Mouse (Mus musculus) E14TG2a.4 (cell line): Measurements from ENCODE around the gene Nhlh2.

Source experiments
- H3K27me3 ChIP-seq: 2 replicates; pipeline ENCODE4 v1.6.1; 2014; ENCODE audit warnings: low read length, control low read depth; ENCODE audit not compliant: insufficient read depth
- H3K36me3 ChIP-seq: 2 replicates; pipeline ENCODE4 v1.6.1; 2014; ENCODE audit warnings: low read length, control low read depth; ENCODE audit not compliant: insufficient read depth
- H3K4me1 ChIP-seq: replicated peaks from 2 replicates; pipeline ENCODE4 v1.6.1; 2014; ENCODE audit warnings: low read depth, low read length, control low read depth
- H3K4me3 ChIP-seq: replicated peaks from 2 replicates; pipeline ENCODE4 v1.5.1; 2014; ENCODE audit warnings: mild to moderate bottlenecking, low read length
- H3K9me3 ChIP-seq: 2 replicates; pipeline ENCODE4 v1.6.1; 2014; ENCODE audit warnings: low read length, control low read depth
- CTCF ChIP-seq: conservative IDR thresholded peaks from 2 replicates; pipeline ENCODE4 v1.5.1; 2014; ENCODE audit warnings: low read length
- NANOG ChIP-seq: IDR thresholded peaks from 2 replicates; pipeline ENCODE4 v1.6.1; 2014; ENCODE audit warnings: borderline replicate concordance, low read length, mixed read lengths
- POU5F1 ChIP-seq: IDR thresholded peaks from 2 replicates; pipeline ENCODE4 v1.6.1; 2014; ENCODE audit warnings: low read length, borderline replicate concordance

The Nhlh2 gene

DNA sequence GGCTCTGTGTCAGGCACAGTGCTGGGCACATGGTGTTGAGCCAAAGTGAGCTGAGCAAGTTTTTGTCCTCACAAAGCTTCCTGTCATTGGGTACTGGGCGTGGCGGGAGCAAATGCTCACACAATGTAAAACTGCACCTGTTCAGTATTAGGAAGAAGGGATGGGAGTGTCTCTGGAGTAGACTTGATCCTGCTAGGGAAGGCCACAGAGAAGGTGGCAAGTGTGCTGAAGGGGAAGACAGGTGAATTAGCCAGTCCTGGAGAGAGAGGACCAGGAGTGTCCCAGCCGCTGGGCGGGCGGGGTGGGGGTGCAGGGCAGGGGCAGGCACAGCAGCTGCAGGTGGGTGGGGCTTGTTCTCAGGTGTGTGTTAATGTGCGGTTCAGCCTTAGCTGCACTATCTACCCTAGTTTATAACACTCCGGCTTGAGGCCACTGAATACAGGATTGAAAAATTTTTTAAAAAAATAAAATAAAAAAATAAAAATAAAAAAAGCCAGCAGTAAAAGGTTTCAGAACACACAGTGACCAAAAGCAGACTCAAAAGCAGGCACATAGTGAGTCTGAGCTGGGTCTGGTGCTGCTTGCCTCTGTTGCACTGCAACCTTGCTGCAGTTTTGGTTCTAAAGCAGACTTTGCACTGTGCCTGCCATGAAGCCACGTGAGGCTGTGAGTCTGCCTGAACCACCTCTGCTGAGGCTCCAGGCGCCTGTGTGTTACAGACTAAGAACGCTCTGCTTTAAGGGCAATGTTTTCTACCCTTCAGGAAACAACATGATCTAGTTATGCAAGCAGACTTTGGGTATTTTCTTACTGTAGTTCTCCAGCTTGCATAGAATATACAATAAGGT lies 53.6 kb downstream of the Nhlh2 start:
- TF ChIP-seq POU5F1 (no peak), NANOG (no peak), CTCF (no peak)

DNA sequence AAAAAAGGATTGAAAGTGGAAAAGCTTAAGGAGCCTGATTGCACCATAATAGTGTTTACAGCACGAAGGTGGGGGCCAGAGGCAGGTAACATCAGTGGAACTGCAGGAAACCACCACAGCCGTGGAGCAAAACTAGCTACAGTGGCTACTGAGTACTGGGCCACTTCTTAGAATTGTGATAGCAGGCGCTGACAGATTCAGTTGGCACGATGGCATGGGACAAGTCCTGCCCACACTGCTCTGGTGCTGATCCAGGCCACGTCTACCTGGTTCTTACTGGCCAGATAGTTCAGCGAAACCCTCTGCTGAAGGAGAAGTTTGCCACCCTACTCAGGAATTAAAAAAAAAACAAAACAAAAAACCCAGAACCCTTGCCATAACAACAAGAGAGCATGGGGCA lies 54.7 kb downstream of the Nhlh2 start:
- no peaks in the 10 kb centered on the region for H3K27me3 ChIP-seq
- peaks cover 9% of the 10 kb centered on the region; the same call in 1 of the 2 replicates for H3K36me3 ChIP-seq
- H3K9me3 ChIP-seq: peaks cover 36% of the 10 kb centered on the region
- TF ChIP-seq POU5F1 (no peak), CTCF (no peak), NANOG (no peak)
- H3K4me3 ChIP-seq: no peak overlapping the region
- H3K4me1 ChIP-seq: peaks cover 45% of the 10 kb centered on the region

More for the DNA sequence above, 53.6 kb downstream of the Nhlh2 start:
- Histone ChIP-seq H3K9me3 (peaks cover 26% of the 10 kb centered on the region), H3K4me3 (no peak overlapping the region), H3K4me1 (peaks cover 45% of the 10 kb centered on the region), H3K36me3 (0 out of 2 replicates have a peak, but pooled peaks cover 4% of the 10 kb centered on the region), H3K27me3 (no peaks in the 10 kb centered on the region)
